Mouse (Mus musculus) testis, adult 2 months (tissue): ENCODE results near the gene Kcnj15. TPM values are rescaled to one million over a fixed set of nuclear protein-coding genes. Genes with fewer than 3 reads are reported as not detected.

Source experiments
- H3K27ac ChIP-seq: fragments of 200-500 bp; 2 replicates; pipeline ENCODE4 v1.5.1; 2012; ENCODE audit warnings: low read depth, low read length; ENCODE audit not compliant: control insufficient read depth, insufficient read depth
- H3K27me3 ChIP-seq: fragments of 200-500 bp; 2 replicates; pipeline ENCODE4 v1.6.1; 2012; ENCODE audit warnings: mild to moderate bottlenecking, low read length, moderate library complexity; ENCODE audit not compliant: control insufficient read depth, insufficient read depth
- H3K36me3 ChIP-seq: fragments of 200-500 bp; 2 replicates; pipeline ENCODE4 v1.6.1; 2012; ENCODE audit warnings: mild to moderate bottlenecking, low read length; ENCODE audit not compliant: control insufficient read depth, insufficient read depth
- H3K4me1 ChIP-seq: fragments of 200-500 bp; 2 replicates; pipeline ENCODE4 v1.6.1; 2012; ENCODE audit warnings: low read length; ENCODE audit not compliant: control insufficient read depth, insufficient read depth
- H3K4me3 ChIP-seq: fragments of 200-500 bp; 2 replicates; pipeline ENCODE4 v1.5.1; 2012; ENCODE audit warnings: low read depth, mild to moderate bottlenecking, low read length, moderate library complexity, mixed read lengths; ENCODE audit not compliant: control insufficient read depth
- CTCF ChIP-seq: fragments of 200-500 bp; IDR thresholded peaks from 2 replicates; pipeline ENCODE4 v1.5.1; 2012; ENCODE audit warnings: low read depth, mild to moderate bottlenecking, inconsistent platforms, low read length, moderate library complexity; ENCODE audit not compliant: control insufficient read depth, insufficient read depth, insufficient replicate concordance
- POLR2A ChIP-seq: fragments of 200-500 bp; IDR thresholded peaks from 2 replicates; pipeline ENCODE4 v1.6.1; 2012; ENCODE audit warnings: low read depth, mild to moderate bottlenecking, inconsistent platforms, low read length, moderate library complexity; ENCODE audit not compliant: control insufficient read depth
- polyA plus RNA-seq: library from polyadenylated mRNA; depleted of rRNA; stranded (reverse); fragments of >200 nt; gene quantifications from 2 replicates; pipeline ENCODE4 v1.2.3, GENCODE M21; 2012

Kcnj15 gene
- polyA plus RNA-seq, 1 experiment, result 0.12 TPM

DNA sequence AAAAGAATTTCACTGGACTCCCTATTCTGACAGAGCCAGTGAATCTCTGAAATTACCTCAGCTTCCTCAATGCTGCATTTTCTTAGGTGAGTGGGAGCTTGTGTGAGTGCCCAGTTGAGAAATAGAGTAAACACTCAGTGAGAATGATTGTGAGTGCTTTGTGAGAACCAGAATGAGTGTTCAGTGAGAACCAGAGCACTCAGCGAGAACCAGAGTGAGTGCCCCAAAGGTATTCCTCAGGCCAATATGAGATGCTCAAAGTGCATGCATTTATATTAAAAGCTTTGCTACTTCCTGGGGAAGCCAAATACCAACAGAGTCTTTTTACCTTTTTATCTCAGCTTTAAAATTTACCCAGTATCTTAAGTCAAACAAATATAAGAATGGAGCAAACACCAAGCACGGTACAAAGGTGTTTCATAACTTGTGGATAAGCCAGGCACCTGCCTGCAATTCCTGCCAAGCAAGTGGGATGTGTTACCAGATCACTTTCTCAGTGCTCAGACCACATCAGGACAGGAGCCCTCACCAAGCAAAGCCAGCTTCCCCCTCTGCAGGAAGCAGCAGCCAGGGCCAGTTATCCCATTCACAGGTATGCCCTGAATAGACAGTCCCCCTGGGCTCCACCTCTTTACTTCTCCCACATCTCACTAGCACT lies 22.3 kb upstream of the Kcnj15 start:
- no peaks in the 10 kb centered on the region for H3K4me1 ChIP-seq
- no peak overlapping the region for H3K4me3 ChIP-seq
- H3K27ac ChIP-seq, result no peak overlapping the region
- TF ChIP-seq POLR2A, result no peak
- TF ChIP-seq CTCF, result no peak
- H3K27me3 ChIP-seq, result no peaks in the 10 kb centered on the region
- H3K36me3 ChIP-seq, result no peaks in the 10 kb centered on the region

DNA sequence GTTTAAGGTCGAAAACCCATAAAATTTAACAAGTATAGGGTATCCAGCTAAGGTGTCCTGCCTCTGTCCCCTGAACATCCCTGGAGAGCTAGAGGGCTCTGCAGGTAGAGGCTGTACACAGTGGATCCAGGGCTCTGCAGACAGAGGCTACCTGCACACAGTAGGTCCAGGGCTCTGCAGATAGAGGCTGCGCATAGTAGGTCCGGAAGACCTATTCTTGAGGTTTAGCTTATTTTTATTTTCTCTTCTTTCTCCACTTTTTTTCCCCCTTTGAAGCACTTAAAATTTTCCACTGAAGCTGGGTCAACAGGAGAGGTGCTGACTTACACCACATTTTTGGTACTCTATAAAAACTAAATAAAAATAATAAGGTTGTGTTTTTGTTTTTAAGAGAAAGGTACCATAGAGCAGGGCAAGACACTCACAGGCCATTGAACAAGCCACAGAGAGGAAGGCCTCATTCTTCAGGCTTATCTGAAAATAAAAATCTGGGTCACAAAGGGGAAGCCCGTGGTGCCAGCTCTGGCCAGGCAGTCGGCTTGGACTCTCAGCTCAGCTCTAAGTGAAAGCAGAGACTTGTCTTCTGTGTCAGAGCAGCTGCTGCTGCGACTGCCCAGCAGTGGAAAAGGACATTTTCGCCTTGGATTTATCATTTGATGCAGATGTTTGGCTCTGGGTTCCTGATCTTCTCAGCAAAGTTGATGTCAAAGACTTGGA lies 18.0 kb upstream of the Kcnj15 start:
- TF ChIP-seq POLR2A (no peak), CTCF (no peak)
- Histone ChIP-seq H3K4me3 (no peak overlapping the region), H3K4me1 (no peaks in the 10 kb centered on the region), H3K27me3 (no peaks in the 10 kb centered on the region), H3K27ac (no peak overlapping the region), H3K36me3 (no peaks in the 10 kb centered on the region)

DNA sequence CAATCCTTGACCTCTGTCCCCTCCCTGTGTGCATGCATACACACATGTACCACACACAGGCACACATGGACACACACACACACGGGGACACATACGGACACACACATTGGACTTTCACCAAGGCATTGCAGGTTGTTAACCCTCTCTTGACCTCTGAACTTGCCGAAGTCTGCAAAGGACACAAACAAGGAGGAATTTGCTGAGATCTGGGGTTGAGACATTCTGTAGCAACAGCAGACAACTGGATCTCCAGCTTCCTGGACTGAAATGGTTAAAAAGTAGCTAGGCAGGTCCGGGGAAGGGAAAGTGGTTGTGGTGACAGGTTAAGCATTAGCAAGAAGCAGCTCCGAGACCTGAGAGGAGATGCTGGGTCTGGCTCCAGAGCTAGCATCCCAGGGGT lies 16.7 kb upstream of the Kcnj15 start:
- Histone ChIP-seq H3K4me1 (no peaks in the 10 kb centered on the region), H3K27ac (no peak overlapping the region), H3K36me3 (no peaks in the 10 kb centered on the region), H3K4me3 (no peak overlapping the region), H3K27me3 (no peaks in the 10 kb centered on the region)
- TF ChIP-seq POLR2A (no peak), CTCF (no peak)

DNA sequence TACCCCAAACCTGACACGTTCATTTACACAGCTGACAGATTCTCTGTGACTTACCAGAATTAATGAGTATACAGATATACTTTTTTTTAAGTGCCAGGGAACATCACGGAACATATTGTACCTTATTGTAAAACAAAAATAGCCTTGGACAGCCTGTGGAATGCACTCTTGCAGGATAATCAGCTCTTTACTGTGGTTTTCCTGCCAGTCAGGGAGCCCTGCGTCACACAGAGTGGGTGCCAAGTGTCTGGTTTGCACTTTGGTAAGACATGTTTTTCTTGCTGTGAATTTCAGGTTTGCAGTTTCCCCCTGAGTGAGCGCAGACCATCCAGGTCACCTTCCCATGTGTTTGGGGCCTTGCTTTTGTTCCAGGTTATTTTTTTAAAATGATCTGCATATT lies 15.8 kb upstream of the Kcnj15 start:
- H3K4me3 ChIP-seq, result no peak overlapping the region
- no peaks in the 10 kb centered on the region for H3K4me1 ChIP-seq
- H3K27ac ChIP-seq, result no peak overlapping the region
- H3K36me3 ChIP-seq, result no peaks in the 10 kb centered on the region
- TF ChIP-seq POLR2A, result no peak
- no peak for TF ChIP-seq CTCF
- no peaks in the 10 kb centered on the region for H3K27me3 ChIP-seq

DNA sequence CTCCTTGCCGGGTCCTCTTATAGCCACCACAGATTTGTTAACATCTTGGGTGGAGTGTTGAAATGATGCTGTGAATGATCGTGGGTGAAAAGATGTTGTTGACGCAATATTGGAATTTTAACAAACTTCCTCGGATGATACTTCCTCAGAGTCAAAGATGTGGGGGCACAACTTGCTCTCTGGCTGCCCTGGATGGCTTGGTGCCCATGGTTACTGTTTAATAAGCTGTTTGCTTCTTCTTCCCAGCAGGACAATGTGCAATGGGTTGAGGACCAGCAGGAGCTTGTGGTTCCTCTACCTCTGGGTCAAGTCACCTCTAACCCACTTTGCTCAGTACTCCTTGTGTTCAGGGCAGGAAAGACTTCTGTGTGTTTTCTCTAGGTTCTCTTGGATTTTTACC lies 15.2 kb upstream of the Kcnj15 start:
- Histone ChIP-seq H3K4me1 (no peaks in the 10 kb centered on the region), H3K36me3 (no peaks in the 10 kb centered on the region), H3K4me3 (no peak overlapping the region), H3K27ac (no peak overlapping the region), H3K27me3 (no peaks in the 10 kb centered on the region)
- TF ChIP-seq CTCF, result no peak
- TF ChIP-seq POLR2A, result no peak

DNA sequence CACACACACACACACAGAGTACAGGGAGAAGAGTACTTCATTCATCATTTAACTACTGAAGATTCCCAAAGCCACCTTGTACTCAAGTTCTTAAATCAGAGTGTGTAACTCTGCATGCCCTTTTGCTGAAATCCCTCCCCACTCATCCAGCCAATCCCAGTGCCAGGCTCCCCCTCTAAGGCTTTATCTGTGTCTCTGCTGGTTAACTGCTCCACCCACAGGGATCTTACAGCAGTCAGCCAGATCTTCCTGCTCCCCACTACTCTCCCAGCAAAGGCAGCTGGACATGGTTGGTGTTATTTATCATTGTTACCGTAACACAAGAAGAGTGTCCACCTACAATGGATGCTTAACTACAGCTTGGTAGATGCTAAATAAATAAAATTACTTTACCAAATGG lies 14.0 kb upstream of the Kcnj15 start:
- Histone ChIP-seq H3K4me3 (no peak overlapping the region), H3K36me3 (no peaks in the 10 kb centered on the region), H3K27me3 (no peaks in the 10 kb centered on the region), H3K4me1 (no peaks in the 10 kb centered on the region), H3K27ac (no peak overlapping the region)
- TF ChIP-seq CTCF, result no peak
- no peak for TF ChIP-seq POLR2A

DNA sequence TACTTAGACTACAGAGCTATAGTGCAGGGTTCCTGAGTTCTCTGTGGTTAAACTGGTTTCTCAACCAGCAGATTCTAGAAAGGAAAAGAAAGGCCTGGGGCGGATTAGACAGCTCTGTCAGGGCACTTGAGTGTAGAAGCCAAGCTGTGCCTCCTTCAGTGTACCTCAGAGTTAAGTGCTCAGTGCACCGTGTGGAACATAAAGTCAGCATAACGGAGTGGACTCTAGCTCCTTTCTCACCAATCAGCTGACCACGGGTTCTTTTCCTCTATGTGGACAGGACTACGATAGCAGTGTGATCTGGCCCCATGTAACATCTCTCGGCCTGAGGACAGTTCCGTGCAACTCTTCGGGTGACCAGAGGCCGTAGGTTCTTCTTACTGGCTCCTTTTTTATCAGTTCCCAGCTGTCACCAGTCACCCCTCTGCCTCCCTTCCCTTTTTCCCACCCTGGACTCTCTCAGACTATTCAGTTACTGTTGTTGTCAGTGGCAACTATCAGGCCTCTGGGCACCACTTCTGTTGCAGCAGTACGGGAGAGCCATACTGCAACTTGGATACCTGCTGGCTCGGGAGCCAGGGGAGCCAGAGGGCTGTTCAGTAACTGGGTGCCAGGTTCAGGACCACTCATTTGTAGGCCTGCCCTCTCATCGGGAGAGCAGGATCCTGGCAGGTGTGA lies 12.6 kb upstream of the Kcnj15 start:
- Histone ChIP-seq H3K36me3 (no peaks in the 10 kb centered on the region), H3K27ac (no peak overlapping the region), H3K4me3 (no peak overlapping the region), H3K4me1 (no peaks in the 10 kb centered on the region), H3K27me3 (no peaks in the 10 kb centered on the region)
- TF ChIP-seq POLR2A, result no peak
- no peak for TF ChIP-seq CTCF
